Mouse (Mus musculus) stomach, postnatal 0 days (tissue): ENCODE measurements around the gene Mogat2.

Source experiments
- CTCF ChIP-seq: IDR thresholded peaks from 2 replicates; pipeline ENCODE4 v1.5.1; 2016; ENCODE audit warnings: antibody characterized with exemption, low read depth, mild to moderate bottlenecking, moderate library complexity
- EP300 ChIP-seq: optimal IDR thresholded peaks from 2 replicates; pipeline ENCODE3; 2016; ENCODE audit warnings: antibody characterized with exemption

GRCm38 (mm10) chr7:99194511-99194910, 43.9 kb downstream of the Mogat2 start:
- TF ChIP-seq CTCF (no peak), EP300 (no peak)
